Mouse (Mus musculus) 3T3-L1 (cell line): ENCODE measurements around the gene Trappc10.

Experiments used
- DNase-seq: peaks from one replicate; pipeline ENCODE4 v3.0.0-alpha.2; 2015; ENCODE audit warnings: low read depth, low spot score

The Trappc10 gene

DNA sequence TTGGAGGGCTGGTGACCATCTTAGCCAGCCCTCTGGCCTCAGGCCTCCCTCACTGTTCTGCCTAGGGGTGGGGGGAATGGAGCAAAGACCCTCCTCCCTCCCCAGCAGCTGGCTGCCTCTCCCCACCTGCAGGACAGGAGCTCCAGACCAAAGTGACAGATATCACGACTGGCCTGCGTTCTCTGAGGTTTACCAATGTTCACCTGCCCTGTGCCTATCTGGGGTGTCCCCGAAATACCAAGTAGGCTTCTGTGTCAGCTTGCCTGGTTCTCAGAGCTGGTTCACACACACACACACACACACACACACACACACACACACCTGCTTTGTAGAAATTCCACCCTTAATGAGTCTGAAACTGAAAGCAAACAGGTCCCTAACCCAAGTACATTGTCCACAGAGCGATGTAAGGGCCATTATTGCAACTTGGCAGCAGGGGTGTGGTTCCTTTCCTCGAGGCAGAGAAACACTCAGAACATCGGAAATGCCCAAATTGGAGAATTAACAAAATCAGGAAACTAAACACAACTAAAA, 13.8 kb upstream of the Trappc10 start:
- no peak for DNase-seq

DNA sequence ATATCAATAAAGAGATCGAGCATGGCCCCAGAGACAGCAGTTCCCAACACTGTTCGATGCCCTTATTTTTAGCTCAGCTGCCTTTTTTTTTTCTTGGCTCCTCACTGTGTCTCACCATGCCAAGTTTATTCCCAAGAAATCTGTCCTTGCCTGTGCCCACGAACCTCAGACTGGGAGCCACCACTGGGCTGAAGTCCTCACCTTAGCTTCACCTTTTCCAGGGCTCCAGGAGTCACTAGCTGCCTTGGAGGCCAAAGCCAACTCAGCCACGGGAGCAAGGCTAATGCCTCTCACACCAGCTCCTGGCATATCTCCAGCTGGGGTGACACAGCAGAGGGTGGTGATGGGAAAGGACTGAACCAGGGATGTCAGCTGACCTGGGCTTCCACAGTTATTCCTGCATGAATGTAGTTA, 11.2 kb upstream of the Trappc10 start:
- DNase-seq, result peak; percentile 64

DNA sequence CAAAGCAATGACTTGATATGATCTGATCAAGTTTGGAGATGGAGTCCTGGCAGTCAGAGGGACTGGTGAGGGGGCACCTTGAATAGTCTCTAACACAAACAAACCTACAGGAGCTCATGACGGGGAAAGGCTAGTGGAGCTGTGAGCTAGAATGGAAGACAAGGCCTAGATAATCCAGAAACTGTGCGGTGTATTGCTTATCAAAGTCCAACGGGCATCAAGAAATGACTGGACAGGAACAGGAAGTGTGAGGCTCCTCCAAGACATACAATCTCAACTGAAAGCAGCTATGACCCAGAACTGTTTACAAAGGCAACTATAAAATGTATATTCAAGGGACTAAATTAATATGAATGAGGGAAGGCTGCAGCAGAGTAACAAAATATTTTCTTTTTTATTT, 2.8 kb upstream of the Trappc10 start:
- DNase-seq, result no peak

- no peak for DNase-seq
These were observed 2.3 kb upstream of the Trappc10 start for GRCm38 (mm10) chr10:78246725-78247124.

DNA sequence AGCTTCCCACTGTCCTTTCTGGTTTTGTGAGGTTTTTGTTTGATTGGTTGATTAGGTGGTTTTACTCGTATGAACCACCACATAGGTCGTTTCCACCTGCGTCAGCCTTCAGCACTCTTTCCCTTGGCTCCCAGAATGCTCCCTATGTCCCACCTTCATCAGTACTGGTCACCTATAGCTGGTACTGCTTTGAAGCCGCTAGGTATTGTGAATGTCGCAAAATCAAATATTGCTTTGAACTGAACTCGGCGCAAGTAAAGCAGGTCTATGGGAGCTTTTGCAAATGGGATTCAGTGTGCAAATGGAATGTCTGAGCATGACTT, 745 bp upstream of the Trappc10 start:
- DNase-seq, result no peak

GRCm38 (mm10) chr10:78244058-78244437, 393 bp downstream of the Trappc10 start:
- peak; percentile 18 for DNase-seq

GRCm38 (mm10) chr10:78238926-78239325, 5.5 kb downstream of the Trappc10 start:
- DNase-seq, result no peak

GRCm38 (mm10) chr10:78238297-78238696, 6.1 kb downstream of the Trappc10 start:
- DNase-seq, result no peak

GRCm38 (mm10) chr10:78237809-78238208, 6.6 kb downstream of the Trappc10 start:
- no peak for DNase-seq

DNA sequence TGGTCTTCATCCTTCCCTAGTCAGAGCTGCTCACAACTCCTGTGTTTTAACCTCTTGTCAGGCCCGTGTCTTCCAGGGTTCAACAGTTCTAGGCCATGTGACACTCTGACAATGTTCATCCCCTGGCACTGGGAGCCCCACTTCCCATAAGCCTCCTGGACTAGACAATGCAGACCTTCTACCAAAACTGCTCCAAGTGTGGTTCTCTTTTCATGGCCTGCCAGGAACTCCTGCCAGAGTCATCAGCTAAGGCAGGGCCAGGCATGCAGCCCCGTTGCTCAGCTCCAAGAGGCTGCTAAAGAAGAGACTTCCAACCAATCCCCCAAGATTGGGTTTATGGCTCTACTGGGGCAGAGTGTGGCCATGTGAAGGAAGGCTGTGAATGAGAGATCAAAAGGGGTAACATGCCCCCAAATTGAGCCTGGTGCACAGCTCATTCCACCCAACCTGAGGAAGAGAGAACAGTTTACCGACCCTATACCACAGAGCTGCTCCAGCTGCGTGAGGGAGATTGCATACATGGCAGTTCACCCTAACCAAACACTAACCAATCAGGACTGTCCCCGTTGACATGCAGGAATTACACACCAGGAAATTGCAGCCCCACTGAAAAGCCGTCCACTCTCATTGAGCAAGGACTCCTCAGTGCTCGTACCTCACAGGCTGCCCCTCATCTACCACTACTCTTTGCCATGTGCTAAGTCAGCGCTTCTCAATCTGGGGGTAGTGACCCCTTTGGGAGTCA, 7.4 kb downstream of the Trappc10 start:
- no peak for DNase-seq

DNA sequence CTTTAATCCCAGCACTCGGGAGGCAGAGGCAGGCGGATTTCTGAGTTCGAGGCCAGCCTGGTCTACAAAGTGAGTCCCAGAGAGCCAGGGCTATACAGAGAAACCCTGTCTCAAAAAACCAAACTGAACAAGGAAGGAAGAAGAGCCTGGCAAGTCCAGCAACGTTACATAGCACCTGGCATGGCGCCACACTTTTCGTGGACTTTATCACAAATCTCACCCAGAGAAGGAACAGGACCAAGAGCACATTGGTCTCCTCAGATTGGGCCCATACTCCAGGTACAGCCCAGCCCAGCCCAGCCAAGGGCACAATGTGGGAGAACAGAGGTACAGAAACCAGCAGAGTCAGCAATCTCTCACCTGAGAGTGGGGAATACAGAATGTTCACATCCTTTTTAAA, 10.7 kb downstream of the Trappc10 start:
- DNase-seq, result no peak

- DNase-seq, result no peak
These were observed 11.3 kb downstream of the Trappc10 start for GRCm38 (mm10) chr10:78233161-78233560.

DNA sequence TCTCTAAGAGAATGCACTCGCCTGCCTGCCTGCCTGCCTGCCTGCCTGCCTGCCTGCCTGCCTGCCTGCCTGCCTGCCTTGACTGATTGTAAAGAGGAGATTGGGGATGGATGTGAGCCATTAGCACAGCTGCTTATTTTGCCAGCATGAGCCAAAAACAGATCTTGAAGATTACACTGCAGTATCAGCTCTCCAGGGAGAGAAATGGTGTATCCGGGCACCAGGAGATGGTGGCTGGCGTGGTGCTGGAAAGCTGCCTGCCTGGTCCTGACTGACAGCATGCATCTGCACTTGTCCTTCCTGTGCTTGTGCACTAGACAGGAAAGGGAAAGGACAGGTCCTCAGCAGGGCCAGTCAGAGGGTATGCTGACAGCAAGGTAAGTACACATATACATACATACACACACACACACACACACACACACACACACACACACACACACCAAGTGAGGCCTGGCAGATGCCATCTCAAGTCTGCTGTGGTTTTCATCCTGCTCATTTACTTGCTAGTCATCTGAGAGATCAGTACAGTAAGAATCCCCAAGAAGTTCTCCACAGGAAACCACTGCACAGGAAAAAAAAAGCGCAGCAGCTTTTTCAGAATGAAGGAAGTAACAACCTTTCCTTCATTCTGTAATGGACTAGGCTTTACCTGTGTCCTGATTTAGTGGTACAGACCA, 12.0 kb downstream of the Trappc10 start:
- DNase-seq, result no peak

DNA sequence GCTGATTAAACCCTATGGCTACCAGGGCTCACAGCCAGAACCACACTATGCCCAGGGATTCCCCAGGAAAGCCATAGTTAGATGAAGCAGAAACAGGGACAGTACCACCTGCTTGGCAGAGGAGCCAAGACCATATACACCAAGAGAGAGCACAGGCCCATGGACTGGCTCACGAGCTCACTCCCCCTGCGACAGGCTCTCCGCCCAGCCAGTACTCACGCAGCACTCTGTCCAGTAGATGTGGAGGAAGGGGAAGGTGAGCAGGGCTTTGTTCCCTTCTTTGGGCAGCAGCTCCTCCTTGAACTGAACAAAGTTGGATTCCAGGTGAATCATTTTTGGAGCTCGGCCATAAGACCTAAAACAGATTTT, 15.9 kb downstream of the Trappc10 start:
- no peak for DNase-seq

DNA sequence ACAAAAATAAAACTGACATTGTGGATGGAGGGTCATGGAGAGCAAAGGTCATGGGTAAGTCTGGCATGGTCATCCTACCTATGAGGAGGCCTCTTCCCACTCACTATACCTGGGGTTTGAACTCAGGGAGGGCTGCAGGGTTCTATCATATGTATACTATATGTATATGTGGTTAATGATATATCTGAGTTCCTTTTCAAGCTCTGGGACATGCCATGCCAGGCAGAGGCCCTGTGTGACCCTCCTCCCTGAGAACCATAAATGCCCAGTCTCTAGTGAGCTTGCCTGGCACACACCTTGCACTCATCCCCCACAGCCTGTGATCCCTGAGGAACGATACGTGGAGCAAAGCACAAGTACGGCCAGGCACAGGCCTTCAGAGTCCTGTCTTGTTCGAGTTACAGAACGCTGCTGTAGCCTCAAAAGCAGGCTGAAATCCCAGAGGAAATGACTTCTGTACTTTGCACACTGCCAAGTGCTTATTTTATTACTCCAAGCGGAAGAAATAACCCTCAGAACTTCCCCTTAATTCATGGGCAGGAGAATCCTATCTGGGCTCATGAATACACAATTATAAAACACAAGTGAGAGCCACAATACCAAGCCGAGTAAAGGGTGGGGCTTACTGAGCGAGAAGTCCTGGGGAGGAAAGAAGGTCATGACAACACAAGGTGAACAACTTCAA, 16.4 kb downstream of the Trappc10 start:
- no peak for DNase-seq

- DNase-seq, result no peak
These were observed 20.3 kb downstream of the Trappc10 start for GRCm38 (mm10) chr10:78224136-78224535.

GRCm38 (mm10) chr10:78222908-78223307, 21.5 kb downstream of the Trappc10 start:
- peak; percentile 43 for DNase-seq

DNA sequence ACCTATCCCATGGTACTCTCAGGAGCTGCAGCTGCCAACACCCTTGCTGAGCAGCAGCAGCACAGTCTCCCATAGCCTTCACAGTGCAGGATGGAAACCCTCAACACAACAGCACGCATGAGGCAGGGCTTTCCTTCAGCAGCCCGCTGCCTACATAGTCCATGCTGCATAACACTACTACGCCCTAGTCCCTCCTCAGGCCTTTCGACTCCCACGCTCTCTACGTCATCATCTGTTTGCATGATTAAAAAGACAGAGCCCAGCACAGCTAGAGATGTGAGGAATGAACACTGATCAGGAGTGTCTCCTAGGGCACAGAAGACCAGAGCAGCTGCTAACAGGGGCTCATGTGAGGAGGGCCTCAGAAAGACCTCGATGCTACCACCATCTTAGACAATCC, 23.1 kb downstream of the Trappc10 start:
- no peak for DNase-seq

- DNase-seq, result no peak
These were observed 24.9 kb downstream of the Trappc10 start for GRCm38 (mm10) chr10:78219528-78219927.

DNA sequence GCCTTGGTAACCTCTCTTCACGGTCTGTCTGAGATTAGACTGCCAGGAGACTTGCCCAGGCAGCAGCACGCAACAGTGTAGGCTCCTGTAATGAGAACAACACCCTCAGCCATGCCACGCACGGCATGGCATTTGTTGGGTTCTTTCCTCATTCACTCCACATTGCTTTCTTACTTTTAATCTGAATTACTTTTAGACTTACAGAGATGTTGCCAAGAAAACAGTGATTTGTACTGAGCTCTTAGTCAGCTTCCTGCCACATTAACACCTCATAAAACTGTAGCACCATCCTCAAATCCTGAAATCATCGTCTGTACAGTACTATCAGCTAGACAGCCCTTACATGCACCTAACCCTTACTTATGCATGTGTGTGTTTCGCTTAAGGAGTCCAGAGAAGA, 25.9 kb downstream of the Trappc10 start:
- no peak for DNase-seq

DNA sequence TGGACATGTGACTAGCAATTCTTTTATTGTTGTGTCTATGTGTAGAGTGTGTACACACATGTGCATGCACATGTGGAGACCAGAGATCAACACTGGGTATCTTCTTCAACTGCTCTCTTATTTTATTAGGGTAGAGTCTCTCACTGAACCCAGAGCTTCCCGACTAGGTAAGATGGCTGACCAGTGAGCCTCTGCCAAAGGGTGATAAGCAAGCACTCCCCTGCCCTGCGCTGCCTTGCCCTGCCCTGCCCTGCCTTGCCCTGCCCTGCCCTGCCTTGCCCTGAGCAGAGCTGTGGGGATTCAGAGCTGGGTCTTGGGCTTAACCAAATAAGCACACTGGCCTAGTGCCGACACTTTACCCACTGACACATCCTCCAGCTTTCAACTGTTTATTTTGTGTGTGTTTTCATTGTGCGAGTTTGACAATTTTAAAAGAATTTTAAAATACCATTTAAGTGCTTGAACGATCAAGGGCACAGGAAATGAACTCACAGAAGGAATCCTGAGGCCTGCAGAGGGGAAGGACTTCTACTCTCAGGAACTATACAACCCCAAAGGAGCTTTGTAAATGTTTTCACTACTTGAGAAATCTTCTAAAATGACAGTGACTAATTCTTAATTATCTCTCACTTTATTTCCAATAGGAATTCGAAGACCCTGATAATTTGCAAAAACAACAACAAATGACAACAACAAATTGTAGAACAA, 27.9 kb downstream of the Trappc10 start:
- DNase-seq, result no peak

DNA sequence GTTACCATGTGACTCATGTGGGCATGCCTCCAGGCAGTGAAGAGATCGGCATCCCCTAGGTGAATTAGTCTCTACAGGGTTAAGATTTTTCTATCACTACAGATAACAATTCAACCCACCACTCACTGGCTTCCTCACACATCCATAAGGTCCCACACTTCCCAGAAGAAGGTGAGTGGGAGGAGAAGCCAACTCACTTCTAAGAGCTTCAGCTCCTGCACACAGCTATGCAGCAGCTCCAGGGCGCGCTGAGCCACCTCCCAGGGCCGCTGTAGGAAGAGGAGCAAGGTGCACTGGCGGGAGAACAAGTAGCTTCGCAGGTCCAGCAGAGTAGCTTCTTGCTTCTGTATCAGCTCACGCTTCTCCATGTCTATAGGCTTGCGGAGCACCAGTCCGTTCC, 30.1 kb downstream of the Trappc10 start:
- no peak for DNase-seq
